Mouse (Mus musculus) heart, postnatal 14 days (tissue): ENCODE measurements around the gene Traf5. TPM values are rescaled to one million over a fixed set of nuclear protein-coding genes. Genes with fewer than 3 reads are reported as not detected.

Source experiments
- DNase-seq, 2 experiments: peaks; one replicate each; pipeline ENCODE4 v3.0.0; 2021 to 2022
- intact Hi-C: fragments of 180-260 bp; cut with DNase I; formaldehyde crosslinking; loops from one replicate; pipeline ENCODE4 v1.15.1; 2025
- total RNA-seq, 2 experiments: library from RNA; stranded (reverse); gene quantifications; 2 replicates each; pipeline ENCODE4 v1.2.3; 2021

The Traf5 gene
- total RNA-seq, 2 experiments from 2014 or later, result 9.1 to 10.5 TPM

- intact Hi-C loops, result no loop called here
- peak; percentile 44 to 59 for DNase-seq
Observed at GRCm38 (mm10) chr1:192069971-192070591, 22.3 kb downstream of the Traf5 start.

- intact Hi-C loops, result no loop called here
- no peak for DNase-seq
Observed at GRCm38 (mm10) chr1:192068188-192068587, 24.2 kb downstream of the Traf5 start.

- no peak for DNase-seq
- intact Hi-C loops, result no loop called here
Observed at GRCm38 (mm10) chr1:192066956-192067355, 25.4 kb downstream of the Traf5 start.

GRCm38 (mm10) chr1:192063209-192063946 is 29.0 kb downstream of the Traf5 start:
- intact Hi-C loops, result loop anchor here (2.0 kb wide), 1 partner anchor 29 kb away; the partner anchor contains the start of gene Traf5
- DNase-seq, result no peak

- intact Hi-C loops, result loop anchor here (2.0 kb wide), 1 partner anchor 30 kb away; the partner anchor contains the start of gene Traf5
- no peak for DNase-seq
Observed at GRCm38 (mm10) chr1:192062682-192063081, 29.7 kb downstream of the Traf5 start.

GRCm38 (mm10) chr1:192061666-192062306 is 30.6 kb downstream of the Traf5 start:
- DNase-seq, result peak; percentile 70 to 72
- intact Hi-C loops, result loop anchor here (2.0 kb wide), 1 partner anchor 31 kb away; the partner anchor contains the start of gene Traf5

- intact Hi-C loops, result no loop called here
- DNase-seq, result no peak
Observed at GRCm38 (mm10) chr1:192058911-192059310, 33.4 kb downstream of the Traf5 start.

- intact Hi-C loops, result no loop called here
- no peak for DNase-seq
Observed at GRCm38 (mm10) chr1:192053726-192054125, 38.6 kb downstream of the Traf5 start.

- intact Hi-C loops, result no loop called here
- peak in 1 of 2 experiments; percentile 44 for DNase-seq
Observed at GRCm38 (mm10) chr1:192052986-192053385, 39.4 kb downstream of the Traf5 start.

GRCm38 (mm10) chr1:192052461-192052860 is 39.9 kb downstream of the Traf5 start:
- intact Hi-C loops, result no loop called here
- no peak for DNase-seq

- DNase-seq, result no peak
- intact Hi-C loops, result no loop called here
Observed at GRCm38 (mm10) chr1:191999022-191999421, 93.3 kb downstream of the Traf5 start.

- intact Hi-C loops, result no loop called here
- no peak for DNase-seq
Observed at GRCm38 (mm10) chr1:191996621-191997185, 95.7 kb downstream of the Traf5 start.

- intact Hi-C loops, result no loop called here
- DNase-seq, result no peak
Observed at GRCm38 (mm10) chr1:191995916-191996315, 96.4 kb downstream of the Traf5 start.

- intact Hi-C loops, result no loop called here
- DNase-seq, result peak; percentile 61 to 78
Observed at GRCm38 (mm10) chr1:191995488-191995887, 96.9 kb downstream of the Traf5 start.

GRCm38 (mm10) chr1:191994476-191994875 is 97.9 kb downstream of the Traf5 start:
- no peak for DNase-seq

GRCm38 (mm10) chr1:191992040-191992780 is 100.1 kb downstream of the Traf5 start:
- intact Hi-C loops, result no loop called here
- no peak for DNase-seq

More at GRCm38 (mm10) chr1:191994476-191994875, 97.9 kb downstream of the Traf5 start:
- intact Hi-C loops, result no loop called here

GRCm38 (mm10) chr1:191989994-191990393 is 102.4 kb downstream of the Traf5 start:
- intact Hi-C loops, result no loop called here
- peak; percentile 95 to 96 for DNase-seq

- DNase-seq, result no peak
- intact Hi-C loops, result no loop called here
Observed at GRCm38 (mm10) chr1:191989060-191989459, 103.3 kb downstream of the Traf5 start.

- peak in 1 of 2 experiments; percentile 33 for DNase-seq
- intact Hi-C loops, result no loop called here
Observed at GRCm38 (mm10) chr1:191988646-191989045, 103.7 kb downstream of the Traf5 start.

GRCm38 (mm10) chr1:191987481-191987769 is 104.9 kb downstream of the Traf5 start:
- DNase-seq, result no peak
- intact Hi-C loops, result no loop called here
